Mouse (Mus musculus): ENCODE results near the gene Polrmt. TPM values are rescaled to one million over a fixed set of nuclear protein-coding genes. Genes with fewer than 3 reads are reported as not detected.

Gene Polrmt
- total and polyA plus RNA-seq, 3 experiments: 13.5 to 50.5 (median 49.0) TPM

DNA sequence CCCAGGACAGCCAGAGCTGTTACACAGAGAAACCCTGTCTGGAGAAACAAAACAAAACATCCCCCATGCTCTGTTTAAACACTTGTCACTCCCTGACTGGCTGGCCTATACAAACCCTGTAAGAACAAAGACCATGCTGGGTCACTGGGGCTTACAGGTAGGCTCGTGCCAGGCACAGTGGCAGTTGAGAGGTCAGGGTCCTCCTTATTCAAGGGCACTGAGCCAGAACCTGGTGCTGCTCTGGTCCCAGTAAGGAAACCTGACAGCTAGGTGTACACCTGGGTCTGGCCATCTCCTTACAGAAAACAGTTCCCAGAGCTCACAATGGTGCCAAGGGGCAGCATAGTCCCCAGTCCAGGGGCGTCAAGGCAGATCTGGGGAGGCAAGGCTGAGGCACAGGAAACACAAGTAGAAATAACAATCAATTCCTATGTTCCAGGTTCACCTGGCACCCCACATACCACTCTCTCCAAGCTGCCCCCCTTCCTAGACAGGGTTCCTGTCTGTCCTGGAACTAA lies 18.9 kb upstream of the Polrmt start:
- no peak for DNase-seq (ENCODE audit: extremely low read depth)

DNA sequence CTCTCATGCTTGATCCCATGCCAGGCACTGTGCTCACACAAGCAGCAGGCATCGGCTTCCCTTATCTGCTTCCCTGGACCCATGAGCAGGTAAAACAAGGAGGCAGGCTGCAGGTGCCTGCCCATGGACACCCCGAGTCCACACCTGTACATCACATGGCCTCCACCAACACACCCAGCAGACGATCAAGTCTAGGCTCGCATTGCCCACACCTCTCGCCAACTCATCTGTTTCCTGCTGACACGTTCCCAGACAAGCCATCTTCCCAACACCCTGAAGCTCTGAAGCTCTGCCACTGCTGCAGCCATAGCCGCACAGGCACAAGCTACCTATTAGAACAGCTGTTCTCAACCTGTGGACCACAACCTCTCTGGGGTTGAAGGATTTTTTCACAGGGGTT lies 17.9 kb upstream of the Polrmt start:
- no peak for DNase-seq (ENCODE audit: extremely low read depth)
- H3K4me3 ChIP-seq (replicated peaks in 1 of 3; ENCODE audit: low read depth in 2 of 3, low read length in 2 of 3, poor library complexity in 1 of 3): no peak overlapping the region
- peaks cover 36 to 53% of the 10 kb centered on the region in 2 experiments for H3K36me3 ChIP-seq (replicated peaks in 1 of 2; ENCODE audit: control insufficient read depth in 1 of 2, insufficient read depth in 1 of 2, low read length in 1 of 2)
- in situ Hi-C loops (cut with MboI; ENCODE audit: low pct_ligation_motif_present, low pct_unique_long_range_greater_than_20kb, low sequenced_read_pairs): no loop called here
- H3K9me3 ChIP-seq (replicated peaks; ENCODE audit: low read length): no peaks in the 10 kb centered on the region
- no peak overlapping the region for H3K27ac ChIP-seq (ENCODE audit: insufficient read depth, low read depth)
- no peak overlapping the region for H3K9ac ChIP-seq (ENCODE audit: insufficient read depth, low read depth)
- peaks cover 38% of the 10 kb centered on the region for H3K79me2 ChIP-seq (replicated peaks; ENCODE audit: control insufficient read depth, extremely low read depth, insufficient read depth, poor library complexity, severe bottlenecking)
- dilution Hi-C loops (cut with MboI; ENCODE audit: extremely low pct_ligation_motif_present, extremely low pct_unique_long_range_greater_than_20kb, low sequenced_read_pairs): no loop called here
- no peak for TF ChIP-seq SMC3 (IDR thresholded peaks at IDR 0.05; ENCODE audit: low read depth, low read length)
- H3K27me3 ChIP-seq (replicated peaks): no peaks in the 10 kb centered on the region
- H3K4me2 ChIP-seq (ENCODE audit: insufficient read depth, low read depth, poor library complexity, severe bottlenecking): no peak overlapping the region
- H3K4me1 ChIP-seq (ENCODE audit: control insufficient read depth in 1 of 2, insufficient read depth in 2 of 2): peaks cover 27 to 47% of the 10 kb centered on the region in 2 experiments

More for the DNA sequence above, 18.9 kb upstream of the Polrmt start:
- Histone ChIP-seq H3K27ac (ENCODE audit: insufficient read depth, low read depth) (no peak overlapping the region), H3K79me2 (replicated peaks; ENCODE audit: control insufficient read depth, extremely low read depth, insufficient read depth, poor library complexity, severe bottlenecking) (peaks cover 38% of the 10 kb centered on the region), H3K4me2 (ENCODE audit: insufficient read depth, low read depth, poor library complexity, severe bottlenecking) (peak overlapping the region; percentile 77), H3K9me3 (replicated peaks; ENCODE audit: low read length) (no peaks in the 10 kb centered on the region), H3K27me3 (replicated peaks) (no peaks in the 10 kb centered on the region), H3K4me1 (ENCODE audit: control insufficient read depth in 1 of 2, insufficient read depth in 2 of 2) (peaks cover 27 to 47% of the 10 kb centered on the region in 2 experiments), H3K4me3 (replicated peaks in 1 of 3; ENCODE audit: low read depth in 2 of 3, low read length in 2 of 3, poor library complexity in 1 of 3) (peak overlapping the region; percentile 92 to 98 (median 98)), H3K36me3 (replicated peaks in 1 of 2; ENCODE audit: control insufficient read depth in 1 of 2, insufficient read depth in 1 of 2, low read length in 1 of 2) (peaks cover 29 to 48% of the 10 kb centered on the region in 2 experiments), H3K9ac (ENCODE audit: insufficient read depth, low read depth) (peak overlapping the region; percentile 99; the same call in 1 of the 2 replicates)
- TF ChIP-seq PAX5 (IDR thresholded peaks at IDR 0.05; ENCODE audit: low read length): no peak
- no peak for TF ChIP-seq USF1 (IDR thresholded peaks at IDR 0.05; ENCODE audit: low read depth, low read length)
- TF ChIP-seq ZNF384 (IDR thresholded peaks at IDR 0.05; ENCODE audit: low read depth, low read length): no peak
- TF ChIP-seq NRF1 (IDR thresholded peaks at IDR 0.05; ENCODE audit: low read depth, low read length): no peak
- no peak for TF ChIP-seq ZKSCAN1 (IDR thresholded peaks at IDR 0.05; ENCODE audit: borderline replicate concordance, low read depth, low read length)
- no peak for TF ChIP-seq BHLHE40 (IDR thresholded peaks at IDR 0.05; ENCODE audit: low read depth, low read length)
- no peak for TF ChIP-seq GABPA (IDR thresholded peaks at IDR 0.05; ENCODE audit: insufficient replicate concordance, low read depth, low read length)
- TF ChIP-seq EP300 (IDR thresholded peaks at IDR 0.05; ENCODE audit: low read length): no peak
- TF ChIP-seq TBP (conservative IDR thresholded peaks at IDR 0.05; ENCODE audit: low read depth, low read length): no peak
- TF ChIP-seq POLR2AphosphoS2 (IDR thresholded peaks at IDR 0.05; ENCODE audit: low read depth, low read length): no peak
- TF ChIP-seq ELF1 (IDR thresholded peaks at IDR 0.05; ENCODE audit: low read depth, low read length): no peak
- no peak for TF ChIP-seq POLR2A (IDR thresholded peaks at IDR 0.05; ENCODE audit: low read depth, low read length)
- TF ChIP-seq USF2 (conservative IDR thresholded peaks at IDR 0.05; ENCODE audit: low read depth, low read length): no peak
- no peak for TF ChIP-seq RCOR1 (conservative IDR thresholded peaks at IDR 0.05; ENCODE audit: low read depth, low read length)
- no peak for TF ChIP-seq CHD2 (IDR thresholded peaks at IDR 0.05; ENCODE audit: low read length)
- in situ Hi-C loops (cut with MboI; ENCODE audit: low pct_ligation_motif_present, low pct_unique_long_range_greater_than_20kb, low sequenced_read_pairs) (no loop called here), dilution Hi-C loops (cut with MboI; ENCODE audit: extremely low pct_ligation_motif_present, extremely low pct_unique_long_range_greater_than_20kb, low sequenced_read_pairs) (no loop called here)
